7 mouse cellular contexts compared by ENCODE assay signal in the genomic region with DNA sequence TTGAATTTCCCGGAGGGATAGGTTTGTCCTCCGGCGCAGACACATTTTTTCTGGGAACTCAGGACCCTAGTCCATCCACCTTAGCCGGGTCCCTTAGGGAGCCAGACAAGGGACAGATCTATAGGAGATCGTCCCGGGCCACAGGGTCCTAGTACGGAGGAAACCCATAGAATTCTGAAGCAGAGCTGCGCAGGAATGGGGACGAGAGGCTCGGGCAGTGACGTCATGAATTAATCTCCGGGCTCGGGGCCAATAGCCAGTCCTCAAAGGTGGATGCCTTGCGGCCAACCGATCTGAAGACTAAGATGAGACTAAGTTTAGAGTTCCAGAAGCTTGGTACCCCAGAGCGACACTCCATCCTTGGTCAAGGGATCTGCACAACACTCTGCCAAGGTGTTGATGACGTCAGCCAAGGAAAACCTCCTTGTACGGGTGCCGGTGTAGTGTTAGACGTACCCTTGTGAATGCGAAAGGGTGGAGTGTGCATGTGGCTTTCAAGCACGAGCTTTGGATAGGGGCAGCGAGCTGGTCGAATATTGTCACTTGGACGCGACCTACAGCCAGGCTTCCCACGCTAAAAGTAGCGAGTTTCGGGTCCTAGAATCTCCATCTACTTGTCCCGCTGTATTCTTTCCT. TPM values are rescaled to one million over a fixed set of nuclear protein-coding genes. Genes with fewer than 3 reads are reported as not detected.
A peak's percentile ranks its signal among the peaks of the same experiment; 100 is the strongest.
DNase-seq lines count a peak whose midpoint lies in the region; ATAC-seq and TF ChIP-seq lines count a peak whose summit lies in the region.

No protein-coding gene starts in this region.

- ATAC-seq in forebrain, embryonic 16.5 days, result peak; percentile 29
- ATAC-seq in lung, postnatal 0 days, result peak; percentile 42

- no peak for TF ChIP-seq EP300 in lung, postnatal 0 days (IDR thresholded peaks at IDR 0.05)

- H3K9me3 ChIP-seq in forebrain, embryonic 16.5 days (ENCODE audit: control insufficient read depth, low read length), result no peaks in the 10 kb centered on the region
- no peaks in the 10 kb centered on the region for H3K9me3 ChIP-seq in lung, postnatal 0 days (ENCODE audit: low read length)

- peaks cover 12% of the 10 kb centered on the region; the same call in 1 of the 2 replicates for H3K27me3 ChIP-seq in forebrain, embryonic 16.5 days (replicated peaks; ENCODE audit: control insufficient read depth, insufficient read depth, low read length)
- H3K27me3 ChIP-seq in lung, postnatal 0 days (replicated peaks; ENCODE audit: insufficient read depth, low read length), result no peaks in the 10 kb centered on the region

- DNase-seq in ZHBTc4 (ENCODE audit: low read depth, low spot score), result peak; percentile 49
- DNase-seq in cerebellum, adult 11 months, result peak; percentile 77
- DNase-seq in heart, postnatal 36 days, result peak; percentile 83 to 85
- peak; percentile 79 for DNase-seq in layer of hippocampus, adult 9-11 months
- peak; percentile 79 for DNase-seq in lung, postnatal 0 days (ENCODE audit: low spot score)
- DNase-seq in right cerebral cortex, adult 2 months (ENCODE audit: low spot score in 2 of 2), result peak; percentile 75 to 83

- no peak for TF ChIP-seq CTCF in lung, postnatal 0 days (IDR thresholded peaks at IDR 0.05)

- no peak overlapping the region for H3K27ac ChIP-seq in forebrain, embryonic 16.5 days (ENCODE audit: low read length)
- peak overlapping the region; percentile 16 for H3K27ac ChIP-seq in lung, postnatal 0 days (ENCODE audit: low read length)

- intact Hi-C loops in heart, postnatal 36 days (cut with DNase I), result loop anchor here (1.0 kb wide), 2 partner anchors 30 to 56 kb away; partner anchors contain the start of gene Hexim2

- peaks cover 25% of the 10 kb centered on the region for H3K4me1 ChIP-seq in forebrain, embryonic 16.5 days (replicated peaks; ENCODE audit: control insufficient read depth, insufficient read depth, low read length)
- H3K4me1 ChIP-seq in lung, postnatal 0 days (ENCODE audit: insufficient read depth, low read depth, low read length), result peaks cover 10% of the 10 kb centered on the region

- no peaks in the 10 kb centered on the region for H3K36me3 ChIP-seq in forebrain, embryonic 16.5 days (ENCODE audit: control insufficient read depth, insufficient read depth)
- 0 out of 2 replicates have a peak, but pooled peaks cover 4% of the 10 kb centered on the region for H3K36me3 ChIP-seq in lung, postnatal 0 days (ENCODE audit: insufficient read depth, low read length)

- peak overlapping the region; percentile 81 for H3K4me2 ChIP-seq in forebrain, embryonic 16.5 days (ENCODE audit: low read length)
- peak overlapping the region; percentile 67 for H3K4me2 ChIP-seq in lung, postnatal 0 days (replicated peaks; ENCODE audit: low read depth, low read length)

- H3K4me3 ChIP-seq in forebrain, embryonic 16.5 days (replicated peaks; ENCODE audit: low read length), result peak overlapping the region; percentile 44
- peak overlapping the region; percentile 49 for H3K4me3 ChIP-seq in lung, postnatal 0 days (ENCODE audit: low read depth, low read length)

- H3K9ac ChIP-seq in forebrain, embryonic 16.5 days (replicated peaks; ENCODE audit: low read depth, low read length), result peak overlapping the region; percentile 59
- H3K9ac ChIP-seq in lung, postnatal 0 days (replicated peaks; ENCODE audit: low read depth), result peak overlapping the region; percentile 20

- WGBS in forebrain, embryonic 16.5 days, result under 1% methylated on average over 30 of the region's 30 CpGs
- WGBS in lung, postnatal 0 days, result 2% methylated on average over 30 of the region's 30 CpGs

RNA-seq across cellular contexts. Expression of gene Acbd4, which starts 0.5 kb away (rescaled TPM):
- 17.0 and 17.8 TPM in 2 replicates for polyA plus RNA-seq in forebrain, embryonic 16.5 days (2015; fragmentation: Nextera tagmentation; extraction: Ambion mirVana)
- 10 to 100 TPM; 37.4 to 41.4 TPM for total RNA-seq in heart, postnatal 36 days (2021)
- polyA plus RNA-seq in lung, postnatal 0 days (2015; fragmentation: Nextera tagmentation; extraction: Ambion mirVana), result 28.8 and 34.5 TPM in 2 replicates

RNA-seq across cellular contexts. Expression of gene Plcd3, which starts 0.5 kb away (rescaled TPM):
- 2.5 and 2.6 TPM in 2 replicates for polyA plus RNA-seq in forebrain, embryonic 16.5 days (2015; fragmentation: Nextera tagmentation; extraction: Ambion mirVana)
- 10 to 100 TPM; 16.1 to 18.3 TPM for total RNA-seq in heart, postnatal 36 days (2021)
- 3.7 and 3.8 TPM in 2 replicates for polyA plus RNA-seq in lung, postnatal 0 days (2015; fragmentation: Nextera tagmentation; extraction: Ambion mirVana)

RNA-seq across cellular contexts. Expression of gene Hexim1, which starts 14.0 kb away (rescaled TPM):
- polyA plus RNA-seq in forebrain, embryonic 16.5 days (2015; fragmentation: Nextera tagmentation; extraction: Ambion mirVana), result 3.5 and 4.1 TPM in 2 replicates
- total RNA-seq in heart, postnatal 36 days (2021), result 10 to 100 TPM; 18.0 to 20.5 TPM
- 6.5 TPM in 2 replicates for polyA plus RNA-seq in lung, postnatal 0 days (2015; fragmentation: Nextera tagmentation; extraction: Ambion mirVana)

RNA-seq across cellular contexts. Expression of gene Hexim2, which starts 30.2 kb away (rescaled TPM):
- polyA plus RNA-seq in forebrain, embryonic 16.5 days (2015; fragmentation: Nextera tagmentation; extraction: Ambion mirVana), result 19.9 and 25.9 TPM in 2 replicates
- 1 to 10 TPM; 2.0 to 2.1 TPM for total RNA-seq in heart, postnatal 36 days (2021)
- 6.2 and 7.1 TPM in 2 replicates for polyA plus RNA-seq in lung, postnatal 0 days (2015; fragmentation: Nextera tagmentation; extraction: Ambion mirVana)
